Mouse (Mus musculus): ENCODE data around the gene Cxcl13.

Cxcl13 gene

DNA sequence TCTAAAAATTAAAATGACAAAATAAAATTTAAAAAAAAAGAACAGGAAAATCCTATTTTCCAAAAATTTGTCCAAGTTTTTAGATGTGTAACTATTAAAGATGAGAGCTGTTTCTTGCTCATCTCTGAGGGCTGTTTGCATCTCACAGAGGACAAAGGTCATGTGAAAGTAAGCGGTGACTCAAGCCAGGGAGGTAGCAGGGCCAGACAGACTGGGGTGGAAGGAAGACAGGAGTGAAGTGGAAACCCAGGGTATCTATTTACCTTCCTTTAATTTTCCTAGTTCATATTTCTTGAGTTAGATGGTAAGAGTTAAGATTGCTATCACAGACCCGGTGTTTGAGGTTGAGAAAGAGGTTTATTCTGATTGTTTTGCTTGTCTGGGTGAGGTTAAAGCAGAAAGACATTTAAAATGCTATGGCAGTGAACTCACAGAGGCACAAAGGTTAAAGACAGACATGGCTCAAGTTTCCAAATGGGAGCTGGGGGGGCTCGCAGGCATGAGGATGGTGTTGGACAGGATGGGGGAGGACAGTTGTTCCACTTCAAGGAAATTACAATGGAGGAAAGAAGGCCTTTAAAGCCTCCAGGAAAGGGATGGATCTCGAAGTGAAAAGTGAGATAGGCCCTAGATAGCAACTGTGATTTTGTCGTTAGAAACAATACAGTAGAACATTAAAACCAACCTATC is 27.2 kb downstream of the Cxcl13 start:
- DNase-seq (ENCODE audit: low spot score): no peak

DNA sequence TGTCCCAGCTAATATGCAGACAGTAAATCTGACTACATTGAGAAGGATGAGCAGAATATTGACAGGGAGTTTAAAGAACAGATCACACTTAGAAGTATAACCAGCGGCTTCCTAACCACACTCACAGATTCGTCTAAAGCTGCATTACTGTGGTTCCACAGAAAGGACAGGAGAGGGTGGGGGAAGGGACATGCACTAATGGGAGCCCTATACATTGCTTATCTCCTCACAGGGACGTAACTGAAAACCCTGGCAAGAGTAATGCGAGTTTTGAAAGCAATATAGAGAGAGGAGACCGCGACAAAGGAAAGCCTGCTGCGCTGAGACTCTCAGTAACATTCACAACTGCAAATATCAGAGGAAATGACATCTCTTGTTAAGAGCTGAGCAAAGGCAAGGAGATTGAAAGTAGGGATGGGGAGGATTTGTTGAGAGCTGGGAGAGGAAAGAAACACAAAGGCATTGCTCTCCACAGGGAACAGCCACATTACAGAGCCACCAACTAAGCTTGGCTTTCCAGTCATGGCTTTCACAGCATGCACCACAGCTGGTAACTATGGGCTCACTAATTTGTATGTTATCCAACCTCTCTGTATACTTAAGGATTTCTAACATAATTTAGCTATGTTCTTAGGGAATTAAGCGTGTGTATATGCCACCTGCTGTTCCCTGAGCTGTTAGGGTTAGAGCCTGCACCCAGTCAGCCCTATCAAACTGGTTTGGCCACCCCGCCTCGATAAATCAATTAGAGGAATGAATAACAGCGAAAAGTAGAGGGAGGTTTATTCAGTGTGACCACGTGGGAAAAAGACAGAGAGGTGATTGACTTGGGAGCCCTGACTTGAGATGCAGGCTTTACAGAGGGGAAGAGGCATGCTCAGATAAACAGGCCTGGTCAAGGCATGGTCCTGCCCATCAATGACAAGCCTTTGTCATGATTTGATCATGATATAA is 34.9 kb downstream of the Cxcl13 start:
- DNase-seq (ENCODE audit: low spot score): peak; percentile 17

DNA sequence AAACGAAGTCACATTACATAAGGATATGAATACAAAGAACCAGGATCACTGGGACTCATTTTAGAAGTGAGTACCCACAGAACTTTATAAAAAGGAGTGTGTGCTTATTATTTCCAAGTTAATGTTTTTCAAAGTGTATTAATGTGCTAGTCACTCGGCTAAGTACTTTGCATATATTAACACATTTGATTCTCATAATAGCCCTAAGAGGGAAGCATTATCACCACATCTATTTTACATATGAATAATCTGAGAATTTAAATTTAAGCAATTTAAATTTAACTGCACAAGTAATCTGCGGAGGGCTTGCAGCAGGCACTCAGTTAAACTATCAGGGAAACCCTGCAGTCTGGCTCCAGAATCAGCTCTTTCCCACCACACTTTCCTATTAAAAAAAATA is 40.5 kb downstream of the Cxcl13 start:
- no peak for DNase-seq (ENCODE audit: low spot score)

DNA sequence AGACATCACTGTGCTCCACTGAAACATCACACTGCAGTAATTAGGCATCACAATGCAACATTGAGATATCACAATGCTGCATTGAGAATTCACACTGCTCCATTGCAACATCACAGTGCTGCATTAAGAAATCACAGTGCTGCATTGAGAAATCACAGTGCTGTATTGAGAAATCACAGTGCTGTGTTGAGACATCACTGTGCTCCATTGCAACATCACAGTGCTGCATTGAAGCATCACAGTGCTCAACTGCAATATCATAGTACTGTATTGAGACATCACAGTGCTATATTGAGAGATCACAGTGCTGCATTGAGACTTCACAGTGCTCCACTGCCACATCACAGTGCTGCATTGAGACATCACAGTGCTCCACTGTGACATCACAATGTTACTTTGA is 46.6 kb downstream of the Cxcl13 start:
- DNase-seq (ENCODE audit: low spot score): no peak

DNA sequence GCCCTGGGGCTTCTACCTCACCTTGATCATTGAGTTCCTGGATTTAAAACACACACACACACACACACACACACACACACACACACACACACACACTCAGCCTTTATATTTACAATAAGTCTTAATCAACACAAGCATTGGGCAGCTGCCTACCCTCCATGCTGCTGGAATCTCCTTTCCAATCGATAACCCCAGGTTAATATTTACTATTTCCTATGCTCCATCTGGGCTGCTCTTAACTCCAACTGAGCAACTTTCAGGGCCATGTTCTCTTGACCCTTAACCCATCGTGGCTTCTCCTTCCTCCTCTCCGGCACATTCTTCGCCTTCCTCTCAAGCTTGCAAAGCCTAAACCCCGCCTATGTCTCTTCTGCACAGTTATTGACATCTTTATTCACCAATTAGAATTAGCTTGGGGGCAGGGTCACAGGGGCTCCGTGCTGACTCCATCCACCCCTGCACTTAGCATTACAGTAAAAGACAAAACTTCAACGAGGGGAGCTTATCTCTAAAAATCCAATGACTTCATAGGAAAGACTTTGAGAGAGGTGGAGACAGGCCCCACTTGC is 51.6 kb downstream of the Cxcl13 start:
- no peak for DNase-seq (ENCODE audit: low spot score)

DNA sequence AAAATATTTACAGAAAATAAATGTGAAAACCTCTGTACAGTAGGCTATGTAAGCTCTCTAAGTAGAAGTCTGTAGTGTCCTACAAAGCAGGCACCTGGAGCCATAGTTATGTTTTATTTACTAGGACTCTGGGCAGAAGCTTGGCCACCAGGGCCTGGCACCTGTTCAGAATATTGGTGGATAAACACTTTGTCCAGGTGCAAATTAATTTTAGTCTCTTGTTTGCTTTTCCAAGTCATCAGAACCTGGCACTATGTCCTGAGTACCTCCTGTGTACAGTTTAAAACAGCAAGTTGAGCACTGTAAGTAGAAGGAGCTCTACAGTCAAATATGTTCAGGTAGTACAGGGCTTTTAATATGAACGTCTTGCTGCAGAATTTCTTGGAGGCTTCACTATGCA is 52.3 kb downstream of the Cxcl13 start:
- no peak for DNase-seq (ENCODE audit: low spot score)
